Mouse (Mus musculus) heart, embryonic 14.5 days (tissue): ENCODE data around the gene Ggt5. TPM values are rescaled to one million over a fixed set of nuclear protein-coding genes. Genes with fewer than 3 reads are reported as not detected.

Source experiments
- ATAC-seq: fragments of 200-750 bp; cut with Nextera tagmentation; 2 replicates; pipeline ENCODE4 v1.8.0; 2017; ENCODE audit warnings: low read depth, moderate TSS enrichment; ENCODE audit not compliant: insufficient number of reproducible peaks, insufficient read depth, low FRiP score
- H3K27ac ChIP-seq, 2 experiments: fragments of 200-500 bp in 1 of 2; fragments of 300-500 bp in 1 of 2; sonication (generic) in 1 of 2; replicated peaks in 1 of 2; 2 replicates each; pipeline ENCODE4 v1.5.1; 2012 to 2014; ENCODE audit warnings: low read depth in 2 of 2, low read length in 2 of 2, control low read depth in 1 of 2, mild to moderate bottlenecking in 1 of 2, mixed read lengths in 1 of 2; ENCODE audit not compliant: control insufficient read depth in 1 of 2, insufficient read depth in 1 of 2
- H3K27me3 ChIP-seq: fragments of 300-500 bp; sonication (generic); 2 replicates; pipeline ENCODE4 v1.6.1; 2014; ENCODE audit warnings: mild to moderate bottlenecking, low read length, control low read depth; ENCODE audit not compliant: control insufficient read depth, insufficient read depth
- H3K36me3 ChIP-seq: fragments of 300-500 bp; sonication (generic); 2 replicates; pipeline ENCODE4 v1.6.1; 2014; ENCODE audit warnings: mild to moderate bottlenecking, control low read depth, low read length, mixed read lengths; ENCODE audit not compliant: control insufficient read depth, insufficient read depth
- H3K4me1 ChIP-seq, 2 experiments: fragments of 200-500 bp in 1 of 2; fragments of 300-500 bp in 1 of 2; sonication (generic) in 1 of 2; 2 replicates each; pipeline ENCODE4 v1.6.1; 2012 to 2014; ENCODE audit warnings: low read length in 2 of 2, control low read depth in 1 of 2, mixed read lengths in 1 of 2; ENCODE audit not compliant: control insufficient read depth in 2 of 2, insufficient read depth in 2 of 2
- H3K4me2 ChIP-seq: fragments of 300-500 bp; sonication (generic); 2 replicates; pipeline ENCODE4 v1.6.1; 2014; ENCODE audit warnings: mild to moderate bottlenecking, low read length
- H3K4me3 ChIP-seq, 2 experiments: fragments of 200-500 bp in 1 of 2; fragments of 300-500 bp in 1 of 2; sonication (generic) in 1 of 2; 2 replicates each; pipeline ENCODE4 v1.5.1; 2012 to 2014; ENCODE audit warnings: low read length in 2 of 2, mild to moderate bottlenecking in 2 of 2, control low read depth in 1 of 2, low read depth in 1 of 2, moderate library complexity in 1 of 2; ENCODE audit not compliant: control insufficient read depth in 1 of 2, insufficient read depth in 1 of 2
- H3K9ac ChIP-seq: fragments of 300-500 bp; sonication (generic); 2 replicates; pipeline ENCODE4 v1.6.1; 2014; ENCODE audit warnings: mild to moderate bottlenecking, low read length
- H3K9me3 ChIP-seq: fragments of 300-500 bp; sonication (generic); 2 replicates; pipeline ENCODE4 v1.6.1; 2016; ENCODE audit warnings: low read length, control low read depth; ENCODE audit not compliant: control insufficient read depth
- whole genome bisulfite sequencing: fragments of 180-500 bp; shearing (Covaris S2); extraction: QIAGEN DNeasy Blood & Tissue Kit; methylation state at CpG from one replicate; pipeline ENCODE4 v1.1.7; 2014; 5-methylcytosine and 5-hydroxymethylcytosine counted together
- polyA plus RNA-seq: library from polyadenylated mRNA; unstranded; fragments of >200 nt; fragmentation: Nextera tagmentation; extraction: Ambion mirVana; gene quantifications from 2 replicates; pipeline ENCODE4 v1.2.1, GENCODE M21; 2014

Gene Ggt5
- polyA plus RNA-seq, 1 experiment from 2014 or later: 7.6 TPM

DNA sequence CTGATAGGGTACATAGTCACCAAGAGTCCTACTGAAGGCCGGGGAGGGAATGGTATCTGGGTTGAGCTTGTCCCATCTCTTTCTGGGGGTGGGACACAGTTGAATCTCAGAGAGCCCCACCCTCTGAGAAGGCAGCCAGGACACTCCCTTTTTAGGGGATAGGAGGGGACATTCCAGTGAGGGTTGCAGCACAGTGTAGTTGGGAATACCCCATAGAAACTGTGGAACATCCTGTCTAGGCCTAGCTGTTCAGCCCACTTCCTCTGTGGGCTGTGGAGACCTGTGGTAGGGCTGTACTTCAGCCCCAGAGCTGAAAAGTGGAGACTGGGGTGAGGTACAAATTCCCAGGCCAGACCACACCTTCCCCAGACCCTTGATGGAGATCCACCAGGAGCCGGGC is 53.8 kb downstream of the Ggt5 start:
- no peak for ATAC-seq
- Histone ChIP-seq H3K9me3 (no peaks in the 10 kb centered on the region), H3K4me2 (peak overlapping the region; percentile 45; the same call in 1 of the 2 replicates), H3K27ac (0 out of 4 replicates have a peak overlapping the region, but pooled peaks of 1 of the 2 experiments have one; percentile 33), H3K4me3 (no peak overlapping the region), H3K4me1 (peaks cover 19 to 30% of the 10 kb centered on the region in 2 experiments), H3K36me3 (peaks cover 19% of the 10 kb centered on the region), H3K9ac (peak overlapping the region; percentile 49; the same call in 1 of the 2 replicates), H3K27me3 (no peaks in the 10 kb centered on the region)
- 87% methylated on average over 2 of the region's 2 CpGs for WGBS

DNA sequence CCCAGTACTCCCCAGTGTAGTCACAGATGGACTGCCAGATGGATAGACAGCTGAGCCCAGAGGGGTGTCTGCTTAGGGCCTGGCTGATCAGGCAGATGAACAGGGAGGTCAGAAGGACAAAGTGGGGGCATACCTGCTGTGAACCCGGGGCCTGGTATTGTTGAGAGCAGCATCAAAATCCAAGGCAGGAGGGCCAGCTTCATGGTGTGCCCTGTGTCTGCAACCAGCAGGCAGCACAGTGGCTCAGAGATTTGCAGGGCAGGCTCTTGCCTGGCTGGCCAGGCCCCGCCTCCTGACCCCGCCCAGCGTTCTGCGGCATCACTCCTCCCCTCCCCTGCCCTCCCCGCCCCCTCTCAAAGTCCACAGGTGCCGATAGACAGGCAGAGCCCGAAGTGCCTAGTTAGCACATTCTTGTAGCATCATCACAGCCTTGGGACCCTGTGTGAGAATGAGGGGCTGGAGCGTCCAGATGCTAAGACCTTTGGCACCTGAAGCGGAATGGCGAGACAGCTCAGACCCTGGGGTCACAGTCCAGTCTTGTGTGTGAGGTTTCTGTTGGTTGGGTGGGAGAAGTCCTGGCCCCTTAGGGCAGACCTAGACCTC is 54.7 kb downstream of the Ggt5 start, which contains the start of gene Susd2:
TSS of gene Susd2 (minus strand) at position 268 of the 603 bp plus-strand sequence.
- Histone ChIP-seq H3K9me3 (no peaks in the 10 kb centered on the region), H3K4me1 (peaks cover 23 to 32% of the 10 kb centered on the region in 2 experiments), H3K36me3 (peaks cover 29% of the 10 kb centered on the region), H3K27ac (peak within 1 kb of the TSS in 1 of 2 experiments; percentile 45; a peak in 2 of 4 replicates), H3K9ac (peak within 1 kb of the TSS; percentile 49), H3K4me3 (no peak within 1 kb of the TSS), H3K27me3 (no peaks in the 10 kb centered on the region), H3K4me2 (peak within 1 kb of the TSS; percentile 45)
- WGBS: 5% methylated on average over 11 of the region's 11 CpGs
- 0 out of 2 replicates have a peak, but pooled peaks have one; percentile 24 for ATAC-seq

DNA sequence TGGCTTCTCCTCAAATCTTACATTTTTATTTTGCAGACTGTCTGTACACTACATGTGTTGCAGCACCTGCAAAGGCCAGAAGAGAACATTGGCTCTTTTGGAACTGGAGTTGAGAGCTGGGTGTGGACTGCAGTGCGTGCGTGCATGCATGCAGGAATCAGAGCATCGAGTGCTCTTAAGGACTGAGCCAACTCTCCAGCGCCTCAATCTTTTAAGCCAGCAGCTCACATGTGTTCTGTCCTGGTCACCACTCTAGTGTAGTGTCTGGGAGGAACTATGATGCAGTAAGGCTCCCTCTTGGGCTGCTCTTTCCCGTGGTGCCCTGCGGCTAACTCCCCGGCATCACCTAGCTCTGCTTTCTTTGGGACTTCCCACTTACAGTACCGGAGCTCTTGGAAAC is 56.5 kb downstream of the Ggt5 start:
- no peak for ATAC-seq
- Histone ChIP-seq H3K9me3 (no peaks in the 10 kb centered on the region), H3K27me3 (no peaks in the 10 kb centered on the region), H3K4me1 (peaks cover 23 to 32% of the 10 kb centered on the region in 2 experiments), H3K4me2 (no peak overlapping the region), H3K27ac (no peak overlapping the region), H3K4me3 (no peak overlapping the region), H3K36me3 (peaks cover 46% of the 10 kb centered on the region), H3K9ac (no peak overlapping the region)
- 91% methylated on average over 8 of the region's 8 CpGs for WGBS

DNA sequence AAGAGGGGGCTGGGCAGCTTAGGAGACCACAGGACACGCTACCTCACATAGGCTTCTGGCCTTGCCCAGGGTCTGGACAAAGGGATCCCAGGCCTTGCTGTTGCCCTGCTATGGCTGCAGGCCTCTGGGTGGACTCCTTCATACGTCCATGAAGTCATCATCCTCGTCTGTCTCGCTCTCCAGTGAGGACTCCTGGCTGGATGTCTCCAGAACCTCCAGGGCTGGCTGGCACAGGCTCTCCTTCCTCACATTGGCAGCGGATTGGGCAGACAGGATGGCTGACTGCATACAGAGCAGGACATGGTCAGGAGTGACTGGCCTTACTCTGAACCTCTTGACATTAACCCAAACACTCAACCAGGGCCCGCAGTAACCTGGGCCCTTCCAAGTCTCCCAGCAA is 57.3 kb downstream of the Ggt5 start:
- no peaks in the 10 kb centered on the region for H3K27me3 ChIP-seq
- H3K9ac ChIP-seq: 0 out of 2 replicates have a peak overlapping the region, but pooled peaks have one; percentile 17
- WGBS: 89% methylated on average over 6 of the region's 6 CpGs
- peak overlapping the region; percentile 89 to 93; a peak in 3 of 4 replicates for H3K27ac ChIP-seq
- H3K4me1 ChIP-seq: peaks cover 23 to 32% of the 10 kb centered on the region in 2 experiments
- H3K4me2 ChIP-seq: no peak overlapping the region
- ATAC-seq: no peak
- peaks cover 54% of the 10 kb centered on the region for H3K36me3 ChIP-seq
- no peaks in the 10 kb centered on the region for H3K9me3 ChIP-seq
- H3K4me3 ChIP-seq: no peak overlapping the region

DNA sequence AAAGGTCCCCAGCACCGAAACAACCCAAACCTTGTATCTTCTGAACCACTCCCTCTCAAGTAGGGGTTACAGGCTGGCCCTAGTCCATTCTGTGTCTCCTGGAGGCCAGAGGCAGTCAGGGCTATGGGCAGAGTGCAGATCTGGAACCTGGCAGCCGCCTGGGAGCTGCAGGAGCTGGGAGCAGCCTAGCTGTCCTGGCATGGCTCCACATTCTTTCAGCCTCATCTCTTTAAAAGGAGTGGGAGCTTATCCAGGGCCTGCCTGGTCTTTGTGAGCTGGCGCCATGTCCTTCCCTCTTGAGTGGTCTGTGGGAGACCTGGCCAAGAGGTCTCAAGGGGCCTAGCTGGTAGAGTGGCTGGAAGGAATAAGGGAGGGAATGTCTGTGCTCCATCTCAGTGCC is 58.2 kb downstream of the Ggt5 start:
- Histone ChIP-seq H3K9me3 (no peaks in the 10 kb centered on the region), H3K4me2 (no peak overlapping the region), H3K9ac (no peak overlapping the region), H3K36me3 (peaks cover 64% of the 10 kb centered on the region), H3K4me3 (no peak overlapping the region), H3K27me3 (no peaks in the 10 kb centered on the region), H3K27ac (peak overlapping the region; percentile 89 to 93), H3K4me1 (peaks cover 23 to 32% of the 10 kb centered on the region in 2 experiments)
- peak; percentile 74 for ATAC-seq
- WGBS: 28% methylated on average over 3 of the region's 3 CpGs

DNA sequence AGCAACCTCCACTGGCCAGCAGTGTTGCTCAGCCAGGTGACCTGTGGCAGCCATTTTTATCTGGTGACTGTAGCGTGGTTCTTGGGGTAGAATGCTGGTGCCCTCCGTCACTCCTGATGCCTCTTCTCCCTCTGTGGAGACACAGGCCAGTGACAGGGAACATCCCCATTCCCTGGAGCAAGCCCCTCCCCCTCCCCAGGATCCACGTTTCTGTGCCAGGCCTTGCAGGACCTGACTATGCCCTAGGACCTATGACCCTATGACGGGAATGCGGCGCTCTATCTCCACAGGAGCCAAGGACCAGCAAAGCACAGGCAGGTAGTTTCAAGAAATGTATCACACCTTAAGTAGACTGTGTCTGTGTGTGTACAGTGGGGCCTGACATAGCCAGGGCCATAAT is 59.0 kb downstream of the Ggt5 start:
- Histone ChIP-seq H3K9ac (no peak overlapping the region), H3K27me3 (no peaks in the 10 kb centered on the region), H3K4me3 (no peak overlapping the region), H3K4me2 (no peak overlapping the region), H3K4me1 (peaks cover 22 to 28% of the 10 kb centered on the region in 2 experiments), H3K27ac (peak overlapping the region; percentile 89 to 93), H3K36me3 (peaks cover 71% of the 10 kb centered on the region), H3K9me3 (no peaks in the 10 kb centered on the region)
- no peak for ATAC-seq
- 90% methylated on average over 6 of the region's 6 CpGs for WGBS

DNA sequence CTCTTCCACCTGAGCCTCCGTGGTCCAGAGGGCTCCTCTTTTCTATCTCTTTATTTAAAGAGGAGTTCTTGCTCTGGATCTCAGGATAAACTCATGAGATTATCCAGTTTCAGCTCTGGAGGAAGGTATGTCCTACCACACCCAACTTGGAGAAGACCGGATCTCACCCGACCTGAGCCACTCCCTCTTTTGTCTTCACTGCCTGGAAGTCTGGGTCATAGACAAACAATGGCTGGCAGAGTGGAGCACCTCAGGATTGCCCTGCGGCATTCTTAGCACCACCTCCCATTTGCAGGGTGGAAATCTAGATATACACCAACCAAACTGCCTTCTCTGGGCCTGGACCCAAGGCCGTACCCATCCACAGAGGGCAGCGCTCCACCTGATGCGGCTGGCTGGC is 59.9 kb downstream of the Ggt5 start:
- Histone ChIP-seq H3K36me3 (peaks cover 80% of the 10 kb centered on the region), H3K9ac (no peak overlapping the region), H3K4me1 (peaks cover 18 to 19% of the 10 kb centered on the region in 2 experiments), H3K4me3 (no peak overlapping the region), H3K4me2 (no peak overlapping the region), H3K9me3 (no peaks in the 10 kb centered on the region), H3K27ac (no peak overlapping the region), H3K27me3 (no peaks in the 10 kb centered on the region)
- 82% methylated on average over 7 of the region's 7 CpGs for WGBS
- no peak for ATAC-seq
